Mouse (Mus musculus) forebrain, embryonic 13.5 days (tissue): ENCODE results near the gene Gga1. TPM values are rescaled to one million over a fixed set of nuclear protein-coding genes. Genes with fewer than 3 reads are reported as not detected.

Experiments used
- ATAC-seq: fragments of 200-750 bp; cut with Nextera tagmentation; 2 replicates; pipeline ENCODE4 v1.8.0; 2017
- H3K27ac ChIP-seq: fragments of 300-500 bp; sonication (generic); 2 replicates; pipeline ENCODE4 v1.5.1; 2015; ENCODE audit warnings: inconsistent platforms, mild to moderate bottlenecking, moderate library complexity
- H3K27me3 ChIP-seq: fragments of 300-500 bp; sonication (generic); 2 replicates; pipeline ENCODE4 v1.6.1; 2015; ENCODE audit warnings: mild to moderate bottlenecking, inconsistent platforms
- H3K36me3 ChIP-seq: fragments of 300-500 bp; sonication (generic); 2 replicates; pipeline ENCODE4 v1.6.1; 2015; ENCODE audit warnings: mild to moderate bottlenecking, inconsistent platforms; ENCODE audit not compliant: poor library complexity, severe bottlenecking
- H3K4me1 ChIP-seq: fragments of 300-500 bp; sonication (generic); 2 replicates; pipeline ENCODE4 v1.6.1; 2015; ENCODE audit warnings: inconsistent platforms
- H3K4me2 ChIP-seq: fragments of 300-500 bp; sonication (generic); 2 replicates; pipeline ENCODE4 v1.6.1; 2015; ENCODE audit warnings: inconsistent platforms, mild to moderate bottlenecking, moderate library complexity
- H3K4me3 ChIP-seq: fragments of 300-500 bp; sonication (generic); 2 replicates; pipeline ENCODE4 v1.5.1; 2015; ENCODE audit warnings: mild to moderate bottlenecking, inconsistent platforms
- H3K9ac ChIP-seq: fragments of 300-500 bp; sonication (generic); 2 replicates; pipeline ENCODE4 v1.6.1; 2015; ENCODE audit warnings: mild to moderate bottlenecking, inconsistent platforms
- H3K9me3 ChIP-seq: fragments of 300-500 bp; sonication (generic); replicated peaks from 2 replicates; pipeline ENCODE4 v1.6.1; 2016; ENCODE audit warnings: inconsistent platforms
- WGBS: fragments of 180-500 bp; shearing (Covaris S2); methylation state at CpG from one replicate; pipeline ENCODE4 v1.1.7; 2015; 5-methylcytosine and 5-hydroxymethylcytosine counted together
- microRNA-seq: library from miRNA; unstranded; fragments of <30 nt; microRNA quantifications from one replicate; pipeline ENCODE4, GENCODE M21; 2016
- polyA plus RNA-seq: library from polyadenylated mRNA; unstranded; fragments of >200 nt; fragmentation: Nextera tagmentation; extraction: Ambion mirVana; gene quantifications from 2 replicates; pipeline ENCODE4 v1.2.1, GENCODE M21; 2015

Gga1 gene
- polyA plus RNA-seq, 1 experiment from 2014 or later: 50.3 TPM

DNA sequence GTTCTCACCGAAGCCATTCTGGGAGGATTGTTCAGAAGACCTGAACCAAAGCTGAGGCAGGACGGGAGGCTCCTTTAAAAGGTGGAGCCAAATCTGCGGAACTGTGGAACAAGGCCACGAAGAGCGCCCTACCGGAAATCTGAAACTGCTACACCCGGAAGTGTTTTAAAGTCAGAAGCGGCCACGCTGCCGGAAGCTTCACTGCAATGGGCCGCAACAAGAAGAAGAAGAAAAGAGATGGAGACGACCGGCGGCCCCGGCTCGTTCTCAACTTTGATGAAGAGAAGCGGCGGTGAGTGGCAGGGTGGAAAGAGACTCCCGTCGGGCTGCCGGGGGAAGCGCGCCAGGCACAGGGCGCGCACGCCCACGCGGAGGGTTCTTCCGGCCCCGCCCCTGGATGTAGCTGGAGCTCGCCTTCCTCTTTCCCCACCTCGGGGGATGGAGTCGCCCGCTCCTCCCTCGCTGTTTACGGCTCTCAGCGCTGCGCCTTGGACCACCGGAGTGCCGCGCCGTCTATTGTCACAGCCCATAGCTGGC lies 57.9 kb downstream of the Gga1 start, which contains the start of gene Nol12:
Nol12 (plus strand) TSS at position 150 of the 537 bp plus-strand sequence.
- Histone ChIP-seq H3K4me2 (peak within 1 kb of the TSS; percentile 86), H3K4me3 (peak within 1 kb of the TSS; percentile 60), H3K36me3 (peaks cover 32% of the 10 kb centered on the region), H3K27me3 (peaks cover 3% of the 10 kb centered on the region; the same call in 1 of the 2 replicates), H3K4me1 (peaks cover 19% of the 10 kb centered on the region), H3K9me3 (no peaks in the 10 kb centered on the region), H3K27ac (peak within 1 kb of the TSS; percentile 82), H3K9ac (peak within 1 kb of the TSS; percentile 77)
- peak; percentile 91 for ATAC-seq
- 0% methylated on average over 41 of the region's 42 CpGs for WGBS

DNA sequence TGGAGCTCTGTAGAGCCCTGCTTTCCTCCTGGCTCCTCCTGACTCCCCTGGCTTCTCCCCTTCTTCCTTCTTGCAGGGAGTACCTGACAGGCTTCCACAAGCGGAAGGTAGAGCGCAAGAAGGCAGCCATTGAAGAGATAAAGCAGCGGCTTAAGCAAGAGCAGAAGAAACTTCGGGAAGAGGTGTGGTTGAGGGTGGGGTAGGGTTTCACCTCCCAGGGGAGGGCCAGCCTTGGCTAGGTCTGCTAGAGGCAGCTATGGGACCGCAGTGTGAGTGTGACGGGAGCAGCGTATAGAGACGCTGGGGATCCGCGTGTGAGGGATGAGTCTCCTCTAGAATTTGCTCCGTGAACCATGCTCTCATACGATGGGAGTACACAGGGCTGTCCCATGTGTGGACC lies 59.4 kb downstream of the Gga1 start:
- ATAC-seq: no peak
- peaks cover 48% of the 10 kb centered on the region for H3K36me3 ChIP-seq
- peaks cover 19% of the 10 kb centered on the region for H3K4me1 ChIP-seq
- H3K27me3 ChIP-seq: peaks cover 3% of the 10 kb centered on the region; the same call in 1 of the 2 replicates
- peak overlapping the region; percentile 60; the same call in 1 of the 2 replicates for H3K4me3 ChIP-seq
- H3K9me3 ChIP-seq: no peaks in the 10 kb centered on the region
- 94% methylated on average over 12 of the region's 12 CpGs for WGBS
- H3K9ac ChIP-seq: peak overlapping the region; percentile 77; the same call in 1 of the 2 replicates
- H3K27ac ChIP-seq: no peak overlapping the region
- H3K4me2 ChIP-seq: peak overlapping the region; percentile 86; the same call in 1 of the 2 replicates

DNA sequence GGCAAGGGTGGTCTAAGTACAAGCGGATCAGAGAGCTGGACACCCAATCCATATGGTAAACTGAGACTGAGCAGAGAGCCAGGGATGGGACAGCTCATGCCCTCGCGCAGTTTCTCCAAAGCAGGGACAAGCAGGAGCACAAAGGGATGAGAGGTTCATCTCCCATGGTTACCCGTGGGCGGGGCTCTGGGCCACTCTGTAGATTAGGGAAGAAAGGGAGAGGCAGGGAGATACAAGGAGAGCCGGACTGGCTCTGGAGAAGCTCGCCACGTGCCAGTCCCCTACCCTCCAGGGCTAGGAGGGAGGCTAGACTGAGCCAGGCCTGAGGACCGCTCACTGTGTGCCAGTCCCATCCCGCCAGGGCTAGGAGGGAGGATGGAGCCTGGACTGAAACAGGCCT lies 60.3 kb downstream of the Gga1 start:
- Histone ChIP-seq H3K27ac (no peak overlapping the region), H3K4me1 (peaks cover 19% of the 10 kb centered on the region), H3K9me3 (no peaks in the 10 kb centered on the region), H3K9ac (no peak overlapping the region), H3K4me2 (no peak overlapping the region), H3K27me3 (peaks cover 3% of the 10 kb centered on the region; the same call in 1 of the 2 replicates), H3K4me3 (no peak overlapping the region), H3K36me3 (peaks cover 54% of the 10 kb centered on the region)
- WGBS: 89% methylated on average over 10 of the region's 10 CpGs
- ATAC-seq: no peak

- peaks cover 24% of the 10 kb centered on the region for H3K4me1 ChIP-seq
- no peak overlapping the region for H3K4me2 ChIP-seq
- no peak overlapping the region for H3K4me3 ChIP-seq
- H3K9ac ChIP-seq: no peak overlapping the region
- no peak overlapping the region for H3K27ac ChIP-seq
- WGBS: 83% methylated on average over 2 of the region's 2 CpGs
- H3K9me3 ChIP-seq: no peaks in the 10 kb centered on the region
- H3K27me3 ChIP-seq: peaks cover 3% of the 10 kb centered on the region; the same call in 1 of the 2 replicates
- ATAC-seq: no peak
- H3K36me3 ChIP-seq: peaks cover 54% of the 10 kb centered on the region
These were observed 61.0 kb downstream of the Gga1 start for GRCm38 (mm10) chr15:78937963-78938362.

- peaks cover 24% of the 10 kb centered on the region for H3K4me1 ChIP-seq
- no peaks in the 10 kb centered on the region for H3K27me3 ChIP-seq
- H3K9ac ChIP-seq: no peak overlapping the region
- H3K4me2 ChIP-seq: no peak overlapping the region
- peaks cover 54% of the 10 kb centered on the region for H3K36me3 ChIP-seq
- WGBS: 96% methylated on average over 13 of the region's 13 CpGs
- no peak for ATAC-seq
- no peaks in the 10 kb centered on the region for H3K9me3 ChIP-seq
- H3K4me3 ChIP-seq: no peak overlapping the region
- H3K27ac ChIP-seq: no peak overlapping the region
These were observed 63.3 kb downstream of the Gga1 start for GRCm38 (mm10) chr15:78940325-78940724.

DNA sequence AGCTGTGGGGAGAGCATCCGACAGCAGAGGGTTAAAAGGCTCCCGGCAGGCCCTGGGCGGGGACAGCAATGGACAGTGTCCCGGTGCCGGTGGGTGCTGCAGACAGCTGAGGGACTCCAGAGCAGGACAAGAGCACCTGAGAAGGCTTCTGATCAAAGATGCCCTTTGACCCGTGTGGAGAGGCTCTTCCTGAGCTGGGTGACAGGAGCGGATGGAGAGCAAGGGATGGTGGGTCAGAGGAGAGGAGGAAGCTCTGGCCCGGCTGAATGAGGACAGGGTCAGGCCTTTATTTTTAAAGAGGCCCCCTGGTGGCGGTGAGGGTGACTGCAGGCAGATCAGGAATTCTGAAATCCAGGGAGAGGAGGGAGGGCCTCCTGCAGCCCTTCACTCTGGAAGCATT lies 65.7 kb downstream of the Gga1 start:
- 6% methylated on average over 9 of the region's 9 CpGs for WGBS
- ATAC-seq: peak; percentile 40
- Histone ChIP-seq H3K4me2 (peak overlapping the region; percentile 47), H3K27ac (no peak overlapping the region), H3K36me3 (peaks cover 44% of the 10 kb centered on the region), H3K27me3 (no peaks in the 10 kb centered on the region), H3K9me3 (no peaks in the 10 kb centered on the region), H3K4me3 (peak overlapping the region; percentile 16; the same call in 1 of the 2 replicates), H3K9ac (peak overlapping the region; percentile 39; the same call in 1 of the 2 replicates), H3K4me1 (peaks cover 23% of the 10 kb centered on the region)

Small RNA genes lying within 50 kb of the gene (microRNA-seq; reads per million reads assigned to microRNA genes)
- gene Mir6955: not detected

Other genes with a start within 250 kb of the Gga1 start
- gene Elfn2, start 158.4 kb upstream of the Gga1 start, polyA plus RNA-seq: 1.7 and 1.8 TPM in 2 replicates
- gene Mfng, start 103.7 kb upstream of the Gga1 start, polyA plus RNA-seq: 136 and 138 TPM in 2 replicates
- gene Card10, start 74.1 kb upstream of the Gga1 start, polyA plus RNA-seq: 0.92 and 0.93 TPM in 2 replicates
- 5.0 and 5.5 TPM in 2 replicates for gene Cdc42ep1, start 34.6 kb upstream of the Gga1 start, polyA plus RNA-seq
- not detected in 2 replicates for gene Lgals2, start 21.7 kb upstream of the Gga1 start, polyA plus RNA-seq
- gene Gm49510, start 22.5 kb downstream of the Gga1 start, polyA plus RNA-seq: 0.15 and 0.16 TPM in 2 replicates
- 3.7 and 5.4 TPM in 2 replicates for gene Sh3bp1, start 22.6 kb downstream of the Gga1 start, polyA plus RNA-seq
- 54.4 and 55.5 TPM in 2 replicates for gene Pdxp, start 36.7 kb downstream of the Gga1 start, polyA plus RNA-seq
- 91.7 and 110 TPM in 2 replicates for gene Lgals1, start 49.5 kb downstream of the Gga1 start, polyA plus RNA-seq
- 50.3 and 59.3 TPM in 2 replicates for gene Nol12, start 57.7 kb downstream of the Gga1 start, polyA plus RNA-seq
- 35.6 and 39.2 TPM in 2 replicates for gene Triobp, start 70.5 kb downstream of the Gga1 start, polyA plus RNA-seq
- gene H1f0, start 151.3 kb downstream of the Gga1 start, polyA plus RNA-seq: 546 and 569 TPM in 2 replicates
- gene Galr3, start 164.7 kb downstream of the Gga1 start, polyA plus RNA-seq: not detected in 2 replicates
- gene Ankrd54, start 185.7 kb downstream of the Gga1 start, polyA plus RNA-seq: 53.0 and 53.9 TPM in 2 replicates
- 207 and 215 TPM in 2 replicates for gene Eif3l, start 198.0 kb downstream of the Gga1 start, polyA plus RNA-seq
- 5.4 and 6.5 TPM in 2 replicates for gene Micall1, start 231.7 kb downstream of the Gga1 start, polyA plus RNA-seq